Mouse (Mus musculus): ENCODE measurements around the gene Plcb4. TPM values are rescaled to one million over a fixed set of nuclear protein-coding genes. Genes with fewer than 3 reads are reported as not detected.

Gene Plcb4
- polyA plus RNA-seq, 1 experiment: 42.0 TPM

DNA sequence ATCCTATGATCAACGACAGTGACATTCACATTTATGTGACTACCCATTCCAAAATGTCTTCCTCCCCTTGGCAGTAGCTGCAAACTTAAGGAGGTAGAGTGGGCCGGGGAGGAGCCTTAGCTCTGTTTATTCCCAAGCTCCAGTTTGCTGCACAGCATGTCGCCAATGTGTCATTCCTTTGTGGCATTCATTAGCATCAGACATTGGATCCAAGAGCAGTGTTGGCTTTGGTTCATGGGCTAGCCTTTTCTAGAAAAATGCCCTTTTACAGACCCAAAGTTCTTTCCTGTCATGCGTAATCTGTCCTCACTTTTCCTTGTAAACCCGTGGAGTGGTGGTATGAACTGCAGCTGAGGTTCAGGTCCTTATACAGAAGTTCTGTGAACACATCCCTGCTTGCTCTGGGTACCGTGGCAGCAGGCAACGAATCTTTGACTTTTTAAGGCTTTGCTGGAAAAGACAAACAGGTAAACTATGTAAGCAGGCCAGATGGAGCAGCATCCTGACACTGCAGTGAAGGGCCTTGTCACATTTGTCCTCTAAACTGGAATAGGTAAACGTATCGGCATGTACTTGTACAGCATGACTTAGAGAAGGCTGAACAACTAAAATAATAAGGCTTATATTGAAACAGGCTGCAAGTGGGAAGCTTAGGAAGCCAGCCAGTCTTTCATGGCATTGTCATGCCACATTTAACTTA lies 270.4 kb downstream of the Plcb4 start:
- TF ChIP-seq POLR2A (IDR thresholded peaks at IDR 0.05; ENCODE audit: extremely low read depth, insufficient read depth, low read length): no peak
- no peak for TF ChIP-seq CTCF (IDR thresholded peaks at IDR 0.05; ENCODE audit: extremely low read depth, insufficient read depth, low read length)
- no peaks in the 10 kb centered on the region for H3K4me1 ChIP-seq (ENCODE audit: control insufficient read depth, insufficient read depth, low read length)
- no peak overlapping the region for H3K27ac ChIP-seq (ENCODE audit: insufficient read depth, low read length)
- H3K4me3 ChIP-seq (ENCODE audit: insufficient read depth, low read length): no peak overlapping the region

DNA sequence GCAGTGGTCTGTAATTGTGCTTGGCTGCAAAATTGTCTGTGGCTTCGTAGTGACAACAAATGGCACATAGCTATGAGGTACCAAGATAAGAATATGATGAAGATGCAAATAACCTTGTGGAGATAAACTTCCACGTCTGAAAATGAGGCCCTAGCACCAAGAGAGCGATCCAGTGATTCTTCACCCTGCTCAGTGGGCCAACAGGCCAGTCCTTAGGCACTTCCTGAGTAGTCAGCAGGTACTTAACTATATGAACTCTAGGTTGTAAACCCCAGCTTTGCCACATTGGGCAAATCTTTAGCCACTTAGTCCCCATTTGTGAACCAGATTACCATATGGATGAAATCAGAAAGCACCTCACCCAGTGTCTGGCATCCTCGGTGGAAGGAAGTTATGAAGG lies 271.9 kb downstream of the Plcb4 start:
- Histone ChIP-seq H3K4me1 (ENCODE audit: control insufficient read depth, insufficient read depth, low read length) (no peaks in the 10 kb centered on the region), H3K27ac (ENCODE audit: insufficient read depth, low read length) (no peak overlapping the region), H3K4me3 (ENCODE audit: insufficient read depth, low read length) (no peak overlapping the region)
- TF ChIP-seq POLR2A (IDR thresholded peaks at IDR 0.05; ENCODE audit: extremely low read depth, insufficient read depth, low read length): no peak
- TF ChIP-seq CTCF (IDR thresholded peaks at IDR 0.05; ENCODE audit: extremely low read depth, insufficient read depth, low read length): no peak

DNA sequence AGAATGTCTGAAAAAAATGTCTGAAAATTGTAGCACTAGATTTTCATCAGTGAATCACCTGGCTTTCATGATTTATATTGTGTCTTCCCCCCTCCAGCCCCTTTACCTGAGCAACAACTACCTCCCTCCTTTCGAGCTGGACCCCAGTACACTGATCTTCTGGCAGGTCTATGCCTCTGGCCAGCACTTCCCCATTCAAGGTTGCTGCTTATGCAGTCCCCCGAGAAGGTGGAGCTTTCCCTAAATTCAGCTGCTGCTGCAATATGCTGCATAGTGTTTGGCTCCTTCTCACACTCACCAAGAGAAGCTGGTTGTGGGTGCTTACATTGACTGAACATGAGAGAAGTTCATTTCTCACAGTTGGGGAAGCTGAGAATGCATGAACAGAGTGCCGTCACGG lies 273.8 kb downstream of the Plcb4 start:
- Histone ChIP-seq H3K27ac (ENCODE audit: insufficient read depth, low read length) (no peak overlapping the region), H3K4me3 (ENCODE audit: insufficient read depth, low read length) (no peak overlapping the region), H3K4me1 (ENCODE audit: control insufficient read depth, insufficient read depth, low read length) (no peaks in the 10 kb centered on the region)
- TF ChIP-seq CTCF (IDR thresholded peaks at IDR 0.05; ENCODE audit: extremely low read depth, insufficient read depth, low read length): no peak
- TF ChIP-seq POLR2A (IDR thresholded peaks at IDR 0.05; ENCODE audit: extremely low read depth, insufficient read depth, low read length): no peak

DNA sequence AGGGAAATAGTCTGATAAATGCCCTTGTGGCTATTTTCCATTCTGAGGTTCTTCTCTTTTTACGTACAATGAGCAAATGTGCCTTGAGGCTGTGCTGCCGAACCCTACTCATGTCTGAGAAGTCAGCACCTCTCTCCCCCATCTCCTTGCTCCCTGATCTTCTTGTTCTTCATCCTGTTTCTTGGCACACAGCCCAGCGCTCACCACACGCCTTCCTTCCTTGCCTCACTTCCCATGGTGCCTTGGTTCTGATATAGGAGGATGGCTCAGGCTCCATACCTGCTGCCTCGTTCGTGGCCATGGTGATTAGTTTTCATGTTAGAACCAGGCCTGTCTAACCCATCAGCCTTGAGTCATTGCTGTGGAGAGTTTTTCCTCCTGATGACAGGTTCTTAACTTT lies 277.6 kb downstream of the Plcb4 start:
- Histone ChIP-seq H3K4me3 (ENCODE audit: insufficient read depth, low read length) (no peak overlapping the region), H3K27ac (ENCODE audit: insufficient read depth, low read length) (no peak overlapping the region), H3K4me1 (ENCODE audit: control insufficient read depth, insufficient read depth, low read length) (no peaks in the 10 kb centered on the region)
- TF ChIP-seq POLR2A (IDR thresholded peaks at IDR 0.05; ENCODE audit: extremely low read depth, insufficient read depth, low read length) (no peak), CTCF (IDR thresholded peaks at IDR 0.05; ENCODE audit: extremely low read depth, insufficient read depth, low read length) (no peak)

DNA sequence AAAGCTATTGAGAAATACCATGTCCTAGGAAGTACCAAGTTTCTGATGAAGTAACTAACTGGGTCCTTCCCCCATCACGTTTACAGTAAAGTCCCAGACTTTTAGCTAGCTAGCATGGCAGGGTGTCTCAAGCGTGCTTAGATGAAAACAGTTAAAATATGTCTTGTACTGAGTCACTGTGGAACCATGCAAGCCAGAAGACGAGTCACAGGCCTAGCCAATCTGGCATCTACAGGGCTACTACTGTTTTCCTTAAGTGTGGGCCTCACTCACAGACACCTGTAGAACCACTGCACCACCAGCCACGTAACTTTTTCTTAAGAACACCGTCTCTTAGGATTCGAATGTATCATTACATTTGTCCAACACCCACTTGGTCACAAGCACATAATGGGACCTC lies 278.8 kb downstream of the Plcb4 start:
- no peak overlapping the region for H3K4me3 ChIP-seq (ENCODE audit: insufficient read depth, low read length)
- TF ChIP-seq POLR2A (IDR thresholded peaks at IDR 0.05; ENCODE audit: extremely low read depth, insufficient read depth, low read length) (no peak), CTCF (IDR thresholded peaks at IDR 0.05; ENCODE audit: extremely low read depth, insufficient read depth, low read length) (no peak)

DNA sequence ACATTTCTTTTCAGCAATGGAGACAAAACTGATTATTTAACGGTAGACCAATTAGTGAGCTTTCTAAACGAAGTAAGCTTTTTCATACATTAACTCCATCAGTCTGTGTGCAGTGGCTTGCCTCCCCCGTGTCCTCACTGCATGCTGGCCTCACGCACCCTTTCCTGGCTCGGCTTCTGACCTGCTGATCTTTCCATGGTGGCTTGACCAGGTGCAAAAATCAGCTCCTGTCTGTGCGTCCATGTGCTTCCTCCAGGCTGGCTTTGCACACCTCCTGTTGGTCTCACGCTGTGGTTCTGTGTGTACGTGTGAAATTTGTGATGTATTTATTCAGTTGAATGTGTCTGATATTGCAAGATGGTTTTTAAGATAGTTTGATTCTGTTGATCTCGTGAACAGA lies 281.1 kb downstream of the Plcb4 start:
- Histone ChIP-seq H3K27ac (ENCODE audit: insufficient read depth, low read length) (no peak overlapping the region), H3K4me3 (ENCODE audit: insufficient read depth, low read length) (no peak overlapping the region), H3K4me1 (ENCODE audit: control insufficient read depth, insufficient read depth, low read length) (no peaks in the 10 kb centered on the region)
- TF ChIP-seq CTCF (IDR thresholded peaks at IDR 0.05; ENCODE audit: extremely low read depth, insufficient read depth, low read length) (no peak), POLR2A (IDR thresholded peaks at IDR 0.05; ENCODE audit: extremely low read depth, insufficient read depth, low read length) (no peak)

More for the DNA sequence above, 278.8 kb downstream of the Plcb4 start:
- Histone ChIP-seq H3K27ac (ENCODE audit: insufficient read depth, low read length) (no peak overlapping the region), H3K4me1 (ENCODE audit: control insufficient read depth, insufficient read depth, low read length) (no peaks in the 10 kb centered on the region)

DNA sequence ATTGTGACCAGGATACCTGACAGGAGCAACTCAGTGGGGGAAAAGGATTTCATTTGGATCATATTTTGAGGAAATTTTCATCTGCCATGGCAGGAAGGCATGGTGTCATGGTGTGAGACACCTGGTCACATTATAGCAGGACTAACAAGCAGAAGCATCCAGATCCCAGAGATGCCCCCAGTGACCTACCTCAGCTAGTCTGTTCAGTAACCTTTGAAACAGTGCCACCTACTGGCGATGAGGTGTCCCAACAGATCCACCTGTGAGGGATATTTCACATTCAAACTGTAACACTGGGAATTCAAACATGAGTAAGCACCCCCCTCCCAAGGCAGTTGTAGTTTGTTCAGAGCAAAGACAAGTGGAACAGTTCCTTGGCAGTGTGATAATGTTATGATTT lies 289.0 kb downstream of the Plcb4 start:
- Histone ChIP-seq H3K27ac (ENCODE audit: insufficient read depth, low read length) (no peak overlapping the region), H3K4me3 (ENCODE audit: insufficient read depth, low read length) (no peak overlapping the region), H3K4me1 (ENCODE audit: control insufficient read depth, insufficient read depth, low read length) (no peaks in the 10 kb centered on the region)
- TF ChIP-seq POLR2A (IDR thresholded peaks at IDR 0.05; ENCODE audit: extremely low read depth, insufficient read depth, low read length) (no peak), CTCF (IDR thresholded peaks at IDR 0.05; ENCODE audit: extremely low read depth, insufficient read depth, low read length) (peak; percentile 15; the same call in 1 of the 2 replicates)

DNA sequence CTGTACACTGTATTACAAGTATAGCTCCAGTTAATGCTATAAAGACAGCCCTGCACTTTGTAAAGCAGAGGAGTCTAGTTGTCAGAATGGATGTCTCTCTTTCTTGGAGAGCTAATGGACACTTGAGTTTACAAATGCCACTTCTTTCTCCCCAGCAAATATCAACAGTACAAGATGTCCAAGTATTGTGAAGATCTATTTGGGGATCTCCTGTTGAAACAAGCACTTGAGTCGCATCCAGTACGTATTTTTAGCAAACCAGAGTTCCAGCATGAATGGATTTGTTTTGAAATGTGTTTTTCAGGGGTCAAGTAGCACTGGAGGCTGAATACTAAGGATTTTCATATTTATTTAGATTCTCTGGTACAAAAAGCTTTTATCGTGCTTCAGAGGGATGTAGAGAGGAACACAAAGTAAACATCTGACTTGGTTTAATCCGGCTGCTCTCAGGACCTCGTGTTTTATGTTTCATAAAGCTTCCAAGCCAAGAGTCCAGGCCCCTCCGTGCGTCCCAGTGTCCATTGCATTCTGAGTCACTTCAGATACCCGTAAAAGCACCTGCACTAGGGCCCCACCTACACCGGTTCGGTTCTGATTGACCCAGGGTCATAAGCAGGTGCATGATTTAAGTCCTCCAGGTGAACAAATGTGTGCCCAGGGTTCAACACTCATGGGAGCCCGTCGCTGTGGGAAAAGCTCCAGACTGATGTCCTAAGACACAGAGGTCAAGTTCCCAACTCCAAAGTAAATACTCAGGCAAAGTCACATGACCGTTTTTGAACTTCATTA lies 296.1 kb downstream of the Plcb4 start:
- TF ChIP-seq POLR2A (IDR thresholded peaks at IDR 0.05; ENCODE audit: extremely low read depth, insufficient read depth, low read length) (no peak), CTCF (IDR thresholded peaks at IDR 0.05; ENCODE audit: extremely low read depth, insufficient read depth, low read length) (no peak)
- Histone ChIP-seq H3K27ac (ENCODE audit: insufficient read depth, low read length) (0 out of 2 replicates have a peak overlapping the region, but pooled peaks have one; percentile 29), H3K4me3 (ENCODE audit: insufficient read depth, low read length) (no peak overlapping the region), H3K4me1 (ENCODE audit: control insufficient read depth, insufficient read depth, low read length) (peaks cover 1% of the 10 kb centered on the region; the same call in 1 of the 2 replicates)

DNA sequence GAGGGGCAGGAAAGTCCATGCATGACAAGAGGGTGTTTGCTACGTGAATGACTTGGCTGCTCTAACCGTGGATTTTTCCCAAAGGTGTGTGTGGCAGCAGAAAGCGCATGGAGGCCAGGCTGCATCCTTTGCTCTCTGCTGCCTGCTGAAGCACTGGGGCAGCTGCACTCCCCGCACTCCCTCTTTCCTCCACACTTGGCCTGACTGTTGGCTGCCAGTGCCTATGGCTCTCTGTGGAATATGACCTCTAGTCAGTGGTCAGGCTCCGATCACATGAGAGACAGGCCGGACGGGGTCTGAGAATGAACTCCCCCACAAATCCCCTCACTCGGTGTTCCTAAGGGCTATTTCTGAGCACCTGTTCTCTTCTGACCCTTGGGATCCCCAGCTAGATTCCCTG lies 297.0 kb downstream of the Plcb4 start:
- H3K4me1 ChIP-seq (ENCODE audit: control insufficient read depth, insufficient read depth, low read length): peaks cover 1% of the 10 kb centered on the region; the same call in 1 of the 2 replicates
- no peak overlapping the region for H3K27ac ChIP-seq (ENCODE audit: insufficient read depth, low read length)
- TF ChIP-seq POLR2A (IDR thresholded peaks at IDR 0.05; ENCODE audit: extremely low read depth, insufficient read depth, low read length) (no peak), CTCF (IDR thresholded peaks at IDR 0.05; ENCODE audit: extremely low read depth, insufficient read depth, low read length) (no peak)
- no peak overlapping the region for H3K4me3 ChIP-seq (ENCODE audit: insufficient read depth, low read length)

DNA sequence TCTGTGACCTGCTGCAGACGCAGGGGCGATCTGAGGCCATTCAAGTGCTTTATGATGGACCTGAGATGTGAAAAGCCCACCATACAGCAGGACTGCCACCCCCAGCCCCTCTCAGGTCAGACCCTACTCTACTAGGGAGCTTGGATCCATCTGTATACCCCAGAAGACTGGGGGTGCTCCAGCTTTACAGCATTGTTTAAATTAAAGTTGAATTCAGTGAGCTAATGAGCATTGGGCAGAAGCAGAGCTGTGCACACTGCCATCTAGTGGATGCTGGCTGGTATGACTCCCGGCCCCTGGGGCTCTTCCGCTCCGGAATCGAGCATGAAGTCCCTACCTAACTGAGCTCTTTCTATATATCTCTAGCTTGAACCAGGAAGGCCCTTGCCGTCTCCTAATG lies 298.9 kb downstream of the Plcb4 start:
- no peak overlapping the region for H3K4me3 ChIP-seq (ENCODE audit: insufficient read depth, low read length)
- TF ChIP-seq CTCF (IDR thresholded peaks at IDR 0.05; ENCODE audit: extremely low read depth, insufficient read depth, low read length): peak; percentile 88
- no peak for TF ChIP-seq POLR2A (IDR thresholded peaks at IDR 0.05; ENCODE audit: extremely low read depth, insufficient read depth, low read length)
- H3K27ac ChIP-seq (ENCODE audit: insufficient read depth, low read length): no peak overlapping the region
- peaks cover 1% of the 10 kb centered on the region; the same call in 1 of the 2 replicates for H3K4me1 ChIP-seq (ENCODE audit: control insufficient read depth, insufficient read depth, low read length)
